Mouse (Mus musculus) embryonic facial prominence, embryonic 15.5 days (tissue): ENCODE measurements around the gene Dscam. TPM values are rescaled to one million over a fixed set of nuclear protein-coding genes. Genes with fewer than 3 reads are reported as not detected.

ENCODE experiments used
- ATAC-seq: fragments of 200-750 bp; cut with Nextera tagmentation; 2 replicates; pipeline ENCODE4 v1.8.0; 2017; ENCODE audit warnings: low read depth, moderate TSS enrichment; ENCODE audit not compliant: insufficient number of reproducible peaks, low FRiP score, low TSS enrichment
- H3K27ac ChIP-seq: fragments of 300-500 bp; sonication (generic); replicated peaks from 2 replicates; pipeline ENCODE4 v1.5.1; 2015; ENCODE audit warnings: mild to moderate bottlenecking, inconsistent platforms
- H3K27me3 ChIP-seq: fragments of 300-500 bp; sonication (generic); 2 replicates; pipeline ENCODE4 v1.6.1; 2015; ENCODE audit warnings: inconsistent platforms
- H3K36me3 ChIP-seq: fragments of 300-500 bp; sonication (generic); 2 replicates; pipeline ENCODE4 v1.6.1; 2015; ENCODE audit warnings: mild to moderate bottlenecking, inconsistent platforms
- H3K4me1 ChIP-seq: fragments of 300-500 bp; sonication (generic); 2 replicates; pipeline ENCODE4 v1.6.1; 2015; ENCODE audit warnings: inconsistent platforms
- H3K4me2 ChIP-seq: fragments of 300-500 bp; sonication (generic); replicated peaks from 2 replicates; pipeline ENCODE4 v1.6.1; 2015; ENCODE audit warnings: mild to moderate bottlenecking, inconsistent platforms
- H3K4me3 ChIP-seq: fragments of 300-500 bp; sonication (generic); replicated peaks from 2 replicates; pipeline ENCODE4 v1.5.1; 2015; ENCODE audit warnings: mild to moderate bottlenecking, inconsistent platforms
- H3K9ac ChIP-seq: fragments of 300-500 bp; sonication (generic); 2 replicates; pipeline ENCODE4 v1.6.1; 2015; ENCODE audit warnings: inconsistent platforms
- H3K9me3 ChIP-seq: fragments of 300-500 bp; sonication (generic); replicated peaks from 2 replicates; pipeline ENCODE4 v1.6.1; 2016; ENCODE audit warnings: inconsistent platforms
- WGBS: fragments of 180-500 bp; shearing (Covaris S2); methylation state at CpG from one replicate; pipeline ENCODE4 v1.1.7; 2015; 5-methylcytosine and 5-hydroxymethylcytosine counted together
- polyA plus RNA-seq: library from polyadenylated mRNA; unstranded; fragments of >200 nt; fragmentation: Nextera tagmentation; extraction: Ambion mirVana; gene quantifications from 2 replicates; pipeline ENCODE4 v1.2.1, GENCODE M21; 2015

Gene Dscam
- polyA plus RNA-seq, 1 experiment from 2014 or later, result 0.31 TPM

DNA sequence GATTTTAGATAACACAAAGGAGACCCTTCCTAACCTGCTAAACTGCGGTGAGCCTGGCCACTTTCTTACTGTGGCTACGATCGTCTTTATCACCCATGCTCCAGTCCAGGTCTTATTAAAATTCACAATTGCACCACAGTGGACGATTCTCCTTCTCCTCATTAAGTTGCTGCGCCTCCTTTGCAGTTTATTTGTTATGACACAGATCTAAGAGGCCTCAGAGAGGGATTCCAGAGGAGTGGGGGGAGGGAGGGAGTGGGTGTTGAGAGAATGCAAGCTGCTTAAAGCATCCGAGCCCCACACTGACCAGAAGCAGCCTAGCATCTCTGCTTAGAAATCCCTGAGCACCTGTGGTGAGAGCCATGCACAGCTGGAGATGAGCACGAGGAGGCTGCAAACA lies 413.6 kb downstream of the Dscam start:
- H3K4me2 ChIP-seq, result no peak overlapping the region
- no peak overlapping the region for H3K9ac ChIP-seq
- no peaks in the 10 kb centered on the region for H3K9me3 ChIP-seq
- H3K27me3 ChIP-seq, result no peaks in the 10 kb centered on the region
- no peak overlapping the region for H3K4me3 ChIP-seq
- ATAC-seq, result no peak
- H3K36me3 ChIP-seq, result no peaks in the 10 kb centered on the region
- WGBS, result 11% methylated on average over 7 of the region's 7 CpGs
- peaks cover 17% of the 10 kb centered on the region for H3K4me1 ChIP-seq
- no peak overlapping the region for H3K27ac ChIP-seq

DNA sequence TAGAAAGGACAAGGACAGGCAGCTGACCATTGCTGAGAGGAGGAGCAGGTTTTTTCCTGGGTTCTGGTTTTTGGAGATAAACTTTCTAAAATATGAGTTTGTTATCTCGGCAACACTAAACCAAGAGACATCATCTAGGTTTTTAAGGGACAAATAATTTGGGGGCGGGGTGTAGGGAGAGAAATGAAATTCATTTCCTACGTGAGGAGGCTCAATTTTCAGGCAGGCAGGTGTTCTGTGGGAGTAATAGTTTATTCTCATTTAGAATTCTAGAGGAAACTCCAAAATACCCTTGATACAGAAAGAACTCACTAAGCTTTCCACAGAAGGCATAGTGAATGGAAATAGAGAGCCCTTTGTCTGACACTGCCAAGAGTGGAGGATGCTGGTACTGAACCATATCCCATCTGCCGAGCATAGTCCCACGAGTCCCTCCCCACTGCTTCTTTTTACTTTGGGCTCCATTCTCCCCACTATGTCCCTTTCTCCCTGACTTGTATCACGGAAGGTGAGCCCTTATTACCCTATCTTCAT lies 415.5 kb downstream of the Dscam start:
- Histone ChIP-seq H3K4me1 (peaks cover 17% of the 10 kb centered on the region), H3K9me3 (no peaks in the 10 kb centered on the region), H3K4me3 (no peak overlapping the region), H3K4me2 (no peak overlapping the region), H3K9ac (no peak overlapping the region), H3K27me3 (no peaks in the 10 kb centered on the region), H3K27ac (no peak overlapping the region), H3K36me3 (no peaks in the 10 kb centered on the region)
- 65% methylated on average over 6 of the region's 6 CpGs for WGBS
- ATAC-seq, result no peak

DNA sequence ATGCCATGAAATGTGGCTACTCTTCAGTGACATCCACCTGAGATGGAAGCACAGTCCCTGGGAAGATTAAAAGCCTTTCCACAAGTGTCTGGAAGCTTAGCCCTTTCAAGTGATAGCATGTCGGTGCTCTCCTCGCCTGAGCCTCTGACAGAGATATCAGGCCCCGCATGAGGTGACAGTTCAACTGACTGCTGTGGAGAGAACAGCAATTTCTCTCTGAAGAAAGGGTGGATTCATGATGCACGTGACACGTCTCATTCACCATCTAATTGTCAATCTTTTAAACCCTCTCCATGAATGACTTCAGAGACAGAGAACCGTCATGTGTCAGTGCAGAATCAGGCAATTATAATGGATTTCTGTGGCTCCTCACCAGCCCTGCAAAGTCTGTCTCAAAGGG lies 416.2 kb downstream of the Dscam start:
- Histone ChIP-seq H3K4me2 (no peak overlapping the region), H3K36me3 (no peaks in the 10 kb centered on the region), H3K9me3 (no peaks in the 10 kb centered on the region), H3K4me1 (peaks cover 17% of the 10 kb centered on the region), H3K27ac (no peak overlapping the region), H3K4me3 (no peak overlapping the region), H3K9ac (no peak overlapping the region), H3K27me3 (no peaks in the 10 kb centered on the region)
- ATAC-seq, result no peak
- WGBS, result 50% methylated on average over 6 of the region's 6 CpGs

DNA sequence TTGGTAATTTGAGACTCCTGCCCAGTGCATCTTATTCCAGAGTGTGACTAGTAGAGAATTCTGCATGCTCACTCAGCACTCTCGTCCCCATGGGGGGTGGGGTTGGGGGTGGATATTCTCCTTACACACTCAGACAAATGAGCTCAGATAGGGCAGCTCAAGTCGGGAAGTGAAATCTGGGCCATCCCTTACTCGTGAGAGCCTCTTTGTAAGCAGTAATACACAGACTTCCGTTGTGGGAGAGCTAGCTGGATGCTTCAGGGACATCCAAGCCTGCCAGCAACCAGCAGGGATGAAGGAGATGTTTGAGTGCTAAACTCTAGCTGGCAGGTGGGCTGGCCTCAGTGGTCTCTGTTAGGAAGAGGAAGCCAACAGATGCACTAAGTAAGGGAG lies 416.8 kb downstream of the Dscam start:
- H3K4me3 ChIP-seq, result no peak overlapping the region
- H3K9me3 ChIP-seq, result no peaks in the 10 kb centered on the region
- peaks cover 17% of the 10 kb centered on the region for H3K4me1 ChIP-seq
- no peak overlapping the region for H3K27ac ChIP-seq
- H3K4me2 ChIP-seq, result no peak overlapping the region
- no peaks in the 10 kb centered on the region for H3K36me3 ChIP-seq
- H3K9ac ChIP-seq, result no peak overlapping the region
- no peak for ATAC-seq
- H3K27me3 ChIP-seq, result no peaks in the 10 kb centered on the region
- 17% methylated on average over 4 of the region's 4 CpGs for WGBS

DNA sequence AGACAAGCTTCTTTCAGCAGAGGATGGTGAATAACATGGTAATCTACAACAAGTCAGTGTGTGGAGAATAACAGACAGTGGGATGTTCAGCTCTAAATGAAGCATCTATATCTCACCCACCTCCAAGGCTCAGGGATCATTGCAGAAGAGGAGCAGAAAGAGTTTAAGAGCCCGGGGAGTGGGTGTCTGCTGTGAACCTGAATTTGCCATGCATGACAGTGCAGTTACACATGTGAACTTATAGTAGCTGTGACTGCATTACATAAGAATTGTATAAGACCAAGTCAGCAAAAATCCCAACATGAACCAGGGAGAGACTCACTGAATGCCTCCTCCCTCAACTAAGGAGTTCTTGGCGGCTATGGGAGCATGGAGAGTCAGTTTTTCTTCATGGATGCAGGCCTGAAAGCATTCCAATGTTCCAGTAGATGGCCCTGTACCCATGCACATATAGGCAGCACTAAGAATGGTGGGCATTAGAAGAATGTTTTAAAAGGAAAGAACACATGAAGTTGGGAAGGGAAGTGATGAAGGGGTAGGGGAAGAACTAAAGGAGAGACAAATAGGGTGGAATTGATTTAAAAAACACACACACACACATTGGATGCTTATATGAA lies 417.3 kb downstream of the Dscam start:
- Histone ChIP-seq H3K9ac (no peak overlapping the region), H3K27ac (no peak overlapping the region)
- WGBS, result 58% methylated on average over 2 of the region's 2 CpGs

DNA sequence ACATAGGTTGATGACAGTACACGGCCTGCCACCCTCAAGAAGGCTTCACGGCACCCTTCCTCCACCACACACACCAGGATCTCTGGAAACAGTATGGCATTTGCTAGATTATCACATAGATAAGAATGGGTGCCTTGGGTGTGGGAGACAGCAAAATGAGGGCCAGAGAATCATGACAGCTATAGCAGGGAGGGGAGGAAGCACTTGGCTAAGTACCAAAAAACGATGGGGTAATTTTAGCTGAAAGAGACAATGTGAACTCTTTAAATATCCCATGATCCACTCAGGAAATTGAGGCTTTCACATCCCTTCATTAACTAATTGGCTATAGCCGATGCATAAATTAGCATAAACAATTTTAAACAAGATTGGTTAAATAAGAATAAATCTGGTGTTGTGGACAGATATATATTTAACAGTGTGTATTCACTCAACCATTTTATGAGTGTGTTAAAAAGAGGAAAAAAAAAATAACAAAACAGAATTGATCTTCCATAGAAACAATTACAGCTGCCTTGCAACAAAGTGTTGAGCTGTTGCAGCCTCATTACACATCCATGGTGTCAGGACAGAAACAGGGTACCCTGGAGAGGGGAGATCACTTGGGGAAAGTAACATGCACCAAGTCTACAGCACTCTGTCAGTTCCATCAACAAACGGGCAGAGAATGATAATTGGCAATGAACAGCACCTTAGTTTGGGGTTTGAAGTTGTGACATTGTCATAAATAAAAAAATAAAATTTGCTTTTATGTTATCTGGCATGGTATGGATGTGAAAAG lies 427.9 kb downstream of the Dscam start:
- Histone ChIP-seq H3K4me1 (no peaks in the 10 kb centered on the region), H3K9ac (no peak overlapping the region), H3K4me2 (no peak overlapping the region), H3K9me3 (no peaks in the 10 kb centered on the region), H3K27ac (no peak overlapping the region), H3K4me3 (no peak overlapping the region), H3K27me3 (no peaks in the 10 kb centered on the region), H3K36me3 (no peaks in the 10 kb centered on the region)
- no peak for ATAC-seq
- 76% methylated on average over 5 of the region's 5 CpGs for WGBS

More for the DNA sequence above, 417.3 kb downstream of the Dscam start:
- Histone ChIP-seq H3K27me3 (no peaks in the 10 kb centered on the region), H3K4me3 (no peak overlapping the region), H3K9me3 (no peaks in the 10 kb centered on the region), H3K4me1 (peaks cover 17% of the 10 kb centered on the region), H3K36me3 (no peaks in the 10 kb centered on the region), H3K4me2 (no peak overlapping the region)
- ATAC-seq, result no peak

DNA sequence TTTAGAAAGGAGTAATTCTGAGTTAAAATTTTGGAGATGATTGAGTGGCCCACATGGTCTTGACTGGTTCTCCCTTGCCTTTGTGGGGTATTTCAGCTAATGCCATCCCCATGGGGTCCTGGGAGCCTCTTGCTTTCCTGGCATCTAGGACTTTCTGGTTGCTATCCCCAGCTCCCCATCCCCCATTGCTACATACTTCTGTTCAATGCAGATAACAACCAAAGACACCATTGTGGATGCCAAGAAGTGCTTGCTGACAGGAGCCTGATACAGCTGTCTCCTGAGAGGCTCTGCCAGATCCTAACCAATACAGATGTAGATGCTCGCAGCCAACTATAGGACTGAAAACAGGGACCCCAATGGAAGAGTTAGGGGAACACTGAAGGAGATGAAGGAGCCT lies 429.2 kb downstream of the Dscam start:
- no peaks in the 10 kb centered on the region for H3K27me3 ChIP-seq
- H3K36me3 ChIP-seq, result no peaks in the 10 kb centered on the region
- no peak overlapping the region for H3K4me2 ChIP-seq
- no peaks in the 10 kb centered on the region for H3K4me1 ChIP-seq
- H3K9ac ChIP-seq, result no peak overlapping the region
- H3K27ac ChIP-seq, result no peak overlapping the region
- no peak overlapping the region for H3K4me3 ChIP-seq
- ATAC-seq, result no peak
- H3K9me3 ChIP-seq, result no peaks in the 10 kb centered on the region
- 91% methylated on average over 1 of the region's 1 CpGs for WGBS

DNA sequence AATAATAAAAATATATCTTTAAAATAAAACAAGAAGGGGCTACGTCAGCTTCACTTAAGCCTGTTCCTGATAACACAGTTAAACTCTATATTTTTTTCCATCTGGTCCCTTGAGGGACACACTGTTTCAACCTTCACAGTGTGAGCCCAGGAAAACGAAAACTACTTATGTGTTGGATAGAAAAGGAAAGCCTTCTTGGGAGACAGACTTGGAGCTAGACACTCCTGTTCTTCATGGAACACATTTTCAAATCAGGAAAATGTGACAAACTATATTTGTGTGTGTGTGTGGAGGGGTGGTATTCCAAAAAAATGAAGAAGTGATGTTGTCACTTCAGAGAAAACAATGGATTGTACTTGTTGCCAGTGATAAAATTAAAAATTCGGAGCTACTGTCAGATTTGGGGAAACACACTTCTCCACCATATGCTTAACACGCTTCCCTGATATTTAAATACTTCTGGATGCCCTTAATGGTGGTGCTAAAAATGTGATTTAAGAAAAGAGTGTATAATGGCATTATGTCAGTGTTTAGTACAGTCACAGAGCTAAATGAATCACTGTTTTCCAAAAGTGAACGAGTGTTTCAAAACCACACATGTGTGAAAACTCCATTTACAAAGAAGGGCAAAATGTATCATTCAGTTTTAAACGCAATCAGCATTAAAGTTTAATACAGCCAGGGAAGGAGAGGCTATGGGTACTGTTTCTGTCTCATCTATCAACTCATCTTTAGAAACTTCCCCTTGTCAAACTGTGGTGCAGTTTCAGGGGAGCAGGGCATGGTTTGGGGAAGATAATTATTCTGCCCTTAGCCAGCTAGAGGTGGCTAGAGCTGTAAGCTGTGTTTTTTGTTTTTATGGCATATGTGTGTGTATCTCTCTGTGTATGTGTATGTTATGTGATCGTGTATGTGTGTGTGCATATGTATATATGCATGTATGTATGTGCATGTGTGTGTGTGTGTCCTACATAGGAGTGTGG lies 430.2 kb downstream of the Dscam start:
- Histone ChIP-seq H3K4me3 (no peak overlapping the region), H3K27ac (no peak overlapping the region), H3K9ac (no peak overlapping the region), H3K9me3 (no peaks in the 10 kb centered on the region), H3K4me1 (no peaks in the 10 kb centered on the region), H3K36me3 (no peaks in the 10 kb centered on the region), H3K27me3 (no peaks in the 10 kb centered on the region), H3K4me2 (no peak overlapping the region)
- ATAC-seq, result no peak
- 73% methylated on average over 7 of the region's 7 CpGs for WGBS

DNA sequence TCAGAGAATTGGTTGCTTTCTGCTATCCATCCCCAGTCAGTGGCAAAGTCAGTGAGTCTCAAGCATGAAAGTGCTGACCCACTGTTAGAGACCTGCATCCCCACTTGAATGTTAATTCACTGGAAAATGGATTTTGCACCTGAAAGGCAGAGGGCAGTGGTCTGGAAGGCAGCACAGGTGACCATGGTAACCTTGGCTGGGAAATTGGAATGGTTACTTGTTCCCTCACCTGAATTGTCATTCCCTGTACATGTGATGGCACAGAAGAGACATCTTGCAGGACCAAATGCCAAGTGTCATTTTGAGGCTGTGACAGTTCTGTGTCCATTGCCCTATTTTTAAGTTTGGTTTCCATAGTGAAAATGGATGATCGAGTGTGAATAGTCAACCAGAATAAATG lies 434.1 kb downstream of the Dscam start:
- Histone ChIP-seq H3K9ac (no peak overlapping the region), H3K4me2 (no peak overlapping the region), H3K27ac (no peak overlapping the region), H3K36me3 (no peaks in the 10 kb centered on the region), H3K9me3 (no peaks in the 10 kb centered on the region), H3K27me3 (no peaks in the 10 kb centered on the region), H3K4me3 (no peak overlapping the region), H3K4me1 (no peaks in the 10 kb centered on the region)
- no peak for ATAC-seq
- WGBS, result 95% methylated on average over 1 of the region's 1 CpGs

DNA sequence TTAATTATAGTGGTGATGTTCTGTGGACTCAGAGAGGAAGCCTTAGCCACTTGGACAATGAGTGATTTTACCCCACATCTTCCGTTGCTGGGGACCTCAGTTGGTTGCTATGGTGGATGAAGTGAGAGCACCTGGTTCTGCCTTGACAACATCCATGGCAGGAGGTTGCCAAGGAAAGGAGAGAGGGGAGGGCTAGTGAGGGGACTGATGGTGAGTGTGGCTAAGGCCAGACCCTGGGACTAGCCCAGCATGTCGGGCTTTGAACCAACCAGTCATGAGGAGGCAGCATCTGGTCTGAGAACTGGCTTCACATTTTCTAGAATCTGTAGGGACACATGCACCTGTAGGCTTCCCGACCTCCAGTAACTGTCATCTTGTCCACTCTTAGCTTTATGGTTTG lies 439.7 kb downstream of the Dscam start:
- Histone ChIP-seq H3K9ac (no peak overlapping the region), H3K4me2 (no peak overlapping the region), H3K36me3 (no peaks in the 10 kb centered on the region), H3K4me1 (no peaks in the 10 kb centered on the region), H3K27me3 (no peaks in the 10 kb centered on the region), H3K27ac (no peak overlapping the region), H3K9me3 (no peaks in the 10 kb centered on the region), H3K4me3 (no peak overlapping the region)
- 79% methylated on average over 3 of the region's 3 CpGs for WGBS
- ATAC-seq, result no peak
